Mouse (Mus musculus): ENCODE results near the gene Nqo1. TPM values are rescaled to one million over a fixed set of nuclear protein-coding genes. Genes with fewer than 3 reads are reported as not detected.
A peak's percentile ranks its signal among the peaks of the same experiment; 100 is the strongest.

The Nqo1 gene
- polyA plus RNA-seq, 1 experiment from 2014 or later = 17.4 TPM

GRCm38 (mm10) chr8:107404057-107404456 is 1.1 kb upstream of the Nqo1 start:
- 45% methylated on average over 4 of the region's 4 CpGs for WGBS
- Histone ChIP-seq H3K4me3 (no peak overlapping the region), H3K27ac (no peak overlapping the region), H3K4me2 (no peak overlapping the region), H3K4me1 (peaks cover 30% of the 10 kb centered on the region), H3K27me3 (no peaks in the 10 kb centered on the region), H3K9me3 (no peaks in the 10 kb centered on the region), H3K36me3 (peaks cover 3% of the 10 kb centered on the region; the same call in 1 of the 2 replicates), H3K9ac (no peak overlapping the region)
- ATAC-seq (ENCODE audit: borderline replicate concordance, extremely low read depth, low FRiP score, low TSS enrichment) = no peak

GRCm38 (mm10) chr8:107401866-107402265 is 1.1 kb downstream of the Nqo1 start:
- H3K4me2 ChIP-seq = no peak overlapping the region
- WGBS = 80% methylated on average over 5 of the region's 5 CpGs

GRCm38 (mm10) chr8:107399495-107399894 is 3.5 kb downstream of the Nqo1 start:
- Histone ChIP-seq H3K4me2 (no peak overlapping the region), H3K27me3 (no peaks in the 10 kb centered on the region), H3K9me3 (no peaks in the 10 kb centered on the region), H3K9ac (no peak overlapping the region), H3K4me3 (no peak overlapping the region), H3K27ac (no peak overlapping the region), H3K36me3 (no peaks in the 10 kb centered on the region), H3K4me1 (peaks cover 18% of the 10 kb centered on the region)
- ATAC-seq (ENCODE audit: borderline replicate concordance, extremely low read depth, low FRiP score, low TSS enrichment) = no peak
- WGBS = 33% methylated on average over 9 of the region's 9 CpGs

More at GRCm38 (mm10) chr8:107401866-107402265, 1.1 kb downstream of the Nqo1 start:
- no peak for ATAC-seq (ENCODE audit: borderline replicate concordance, extremely low read depth, low FRiP score, low TSS enrichment)
- Histone ChIP-seq H3K4me3 (no peak overlapping the region), H3K27ac (no peak overlapping the region), H3K27me3 (no peaks in the 10 kb centered on the region), H3K4me1 (peaks cover 29% of the 10 kb centered on the region), H3K36me3 (no peaks in the 10 kb centered on the region), H3K9me3 (no peaks in the 10 kb centered on the region), H3K9ac (no peak overlapping the region)

- no peak overlapping the region for H3K4me2 ChIP-seq
- H3K27me3 ChIP-seq = no peaks in the 10 kb centered on the region
- no peak overlapping the region for H3K9ac ChIP-seq
- H3K9me3 ChIP-seq = no peaks in the 10 kb centered on the region
- H3K27ac ChIP-seq = no peak overlapping the region
- no peak for ATAC-seq (ENCODE audit: borderline replicate concordance, extremely low read depth, low FRiP score, low TSS enrichment)
- H3K36me3 ChIP-seq = no peaks in the 10 kb centered on the region
- WGBS = 37% methylated on average over 12 of the region's 12 CpGs
- no peak overlapping the region for H3K4me3 ChIP-seq
- peaks cover 5% of the 10 kb centered on the region for H3K4me1 ChIP-seq
Measured at GRCm38 (mm10) chr8:107397665-107398064, 5.3 kb downstream of the Nqo1 start.

GRCm38 (mm10) chr8:107396106-107396670 is 6.8 kb downstream of the Nqo1 start:
- H3K36me3 ChIP-seq = no peaks in the 10 kb centered on the region
- no peak for ATAC-seq (ENCODE audit: borderline replicate concordance, extremely low read depth, low FRiP score, low TSS enrichment)
- no peak overlapping the region for H3K4me3 ChIP-seq
- H3K27ac ChIP-seq = no peak overlapping the region
- H3K9ac ChIP-seq = no peak overlapping the region
- H3K4me1 ChIP-seq = no peaks in the 10 kb centered on the region
- 81% methylated on average over 10 of the region's 10 CpGs for WGBS
- H3K4me2 ChIP-seq = no peak overlapping the region
- H3K27me3 ChIP-seq = no peaks in the 10 kb centered on the region
- no peaks in the 10 kb centered on the region for H3K9me3 ChIP-seq

GRCm38 (mm10) chr8:107395397-107395796 is 7.6 kb downstream of the Nqo1 start:
- H3K27ac ChIP-seq = no peak overlapping the region
- H3K4me2 ChIP-seq = no peak overlapping the region
- no peaks in the 10 kb centered on the region for H3K4me1 ChIP-seq
- H3K9me3 ChIP-seq = no peaks in the 10 kb centered on the region
- H3K27me3 ChIP-seq = no peaks in the 10 kb centered on the region
- H3K9ac ChIP-seq = no peak overlapping the region
- H3K4me3 ChIP-seq = no peak overlapping the region
- H3K36me3 ChIP-seq = no peaks in the 10 kb centered on the region
- ATAC-seq (ENCODE audit: borderline replicate concordance, extremely low read depth, low FRiP score, low TSS enrichment) = no peak

GRCm38 (mm10) chr8:107391136-107391516 is 11.9 kb downstream of the Nqo1 start:
- no peak overlapping the region for H3K9ac ChIP-seq
- no peak overlapping the region for H3K4me2 ChIP-seq
- H3K36me3 ChIP-seq = no peaks in the 10 kb centered on the region
- H3K4me1 ChIP-seq = peaks cover 16% of the 10 kb centered on the region
- no peaks in the 10 kb centered on the region for H3K9me3 ChIP-seq
- H3K4me3 ChIP-seq = no peak overlapping the region
- 66% methylated on average over 4 of the region's 4 CpGs for WGBS
- H3K27me3 ChIP-seq = no peaks in the 10 kb centered on the region
- no peak for ATAC-seq (ENCODE audit: borderline replicate concordance, extremely low read depth, low FRiP score, low TSS enrichment)
- H3K27ac ChIP-seq = no peak overlapping the region

- Histone ChIP-seq H3K36me3 (no peaks in the 10 kb centered on the region), H3K9ac (no peak overlapping the region), H3K4me3 (no peak overlapping the region), H3K27ac (no peak overlapping the region), H3K9me3 (no peaks in the 10 kb centered on the region), H3K4me2 (no peak overlapping the region), H3K4me1 (peaks cover 16% of the 10 kb centered on the region), H3K27me3 (no peaks in the 10 kb centered on the region)
- no peak for ATAC-seq (ENCODE audit: borderline replicate concordance, extremely low read depth, low FRiP score, low TSS enrichment)
- 91% methylated on average over 16 of the region's 16 CpGs for WGBS
Measured at GRCm38 (mm10) chr8:107390476-107391135, 12.4 kb downstream of the Nqo1 start.

- 33% methylated on average over 8 of the region's 8 CpGs for WGBS
- H3K4me2 ChIP-seq = no peak overlapping the region; the same call in 1 of the 2 replicates
- H3K4me3 ChIP-seq = no peak overlapping the region
- H3K27me3 ChIP-seq = no peaks in the 10 kb centered on the region
- H3K4me1 ChIP-seq = peaks cover 16% of the 10 kb centered on the region
- 0 out of 2 replicates have a peak, but pooled peaks have one; percentile 32 for ATAC-seq (ENCODE audit: borderline replicate concordance, extremely low read depth, low FRiP score, low TSS enrichment)
- H3K9ac ChIP-seq = no peak overlapping the region
- H3K27ac ChIP-seq = no peak overlapping the region
- H3K9me3 ChIP-seq = no peaks in the 10 kb centered on the region
- H3K36me3 ChIP-seq = no peaks in the 10 kb centered on the region
Measured at GRCm38 (mm10) chr8:107389557-107389956, 13.4 kb downstream of the Nqo1 start.

- WGBS = 60% methylated on average over 5 of the region's 5 CpGs
- Histone ChIP-seq H3K9me3 (no peaks in the 10 kb centered on the region), H3K4me1 (peaks cover 21% of the 10 kb centered on the region), H3K9ac (no peak overlapping the region), H3K27me3 (no peaks in the 10 kb centered on the region), H3K27ac (no peak overlapping the region), H3K4me3 (no peak overlapping the region), H3K36me3 (no peaks in the 10 kb centered on the region), H3K4me2 (no peak overlapping the region)
- no peak for ATAC-seq (ENCODE audit: borderline replicate concordance, extremely low read depth, low FRiP score, low TSS enrichment)
Measured at GRCm38 (mm10) chr8:107387861-107388260, 15.1 kb downstream of the Nqo1 start.

- no peaks in the 10 kb centered on the region for H3K27me3 ChIP-seq
- 20% methylated on average over 3 of the region's 3 CpGs for WGBS
- H3K9me3 ChIP-seq = no peaks in the 10 kb centered on the region
- no peak overlapping the region for H3K4me3 ChIP-seq
- peaks cover 21% of the 10 kb centered on the region for H3K4me1 ChIP-seq
- ATAC-seq (ENCODE audit: borderline replicate concordance, extremely low read depth, low FRiP score, low TSS enrichment) = no peak; the same call in 1 of the 2 replicates
- no peak overlapping the region for H3K27ac ChIP-seq
- no peaks in the 10 kb centered on the region for H3K36me3 ChIP-seq
- no peak overlapping the region for H3K9ac ChIP-seq
- H3K4me2 ChIP-seq = no peak overlapping the region
Measured at GRCm38 (mm10) chr8:107386642-107387041, 16.4 kb downstream of the Nqo1 start.

- WGBS = 39% methylated on average over 5 of the region's 5 CpGs
- Histone ChIP-seq H3K4me2 (no peak overlapping the region), H3K9me3 (no peaks in the 10 kb centered on the region), H3K9ac (no peak overlapping the region), H3K27ac (no peak overlapping the region), H3K4me1 (peaks cover 21% of the 10 kb centered on the region), H3K4me3 (no peak overlapping the region), H3K36me3 (no peaks in the 10 kb centered on the region), H3K27me3 (no peaks in the 10 kb centered on the region)
- no peak for ATAC-seq (ENCODE audit: borderline replicate concordance, extremely low read depth, low FRiP score, low TSS enrichment)
Measured at GRCm38 (mm10) chr8:107386171-107386570, 16.8 kb downstream of the Nqo1 start.
